Mouse (Mus musculus) C2C12 (cell line): ENCODE measurements around the gene Cisd1.

Experiments
- CEBPB ChIP-seq: IDR thresholded peaks from one replicate; pipeline ENCODE4 v1.6.1; 2011; ENCODE audit warnings: low read depth, mild to moderate bottlenecking, control low read depth, moderate library complexity
- CTCF ChIP-seq: IDR thresholded peaks from one replicate; pipeline ENCODE4 v1.5.1; 2011; ENCODE audit not compliant: control insufficient read depth, insufficient read depth, insufficient read length
- FOSL1 ChIP-seq: IDR thresholded peaks from one replicate; pipeline ENCODE4 v1.8.0; 2011; ENCODE audit warnings: mild to moderate bottlenecking, low read length; ENCODE audit not compliant: poor library complexity, insufficient read depth, severe bottlenecking
- MYOG ChIP-seq: IDR thresholded peaks from one replicate; pipeline ENCODE4 v1.6.1; 2011; ENCODE audit not compliant: control insufficient read depth, insufficient read length; ENCODE audit errors: extremely low read depth
- USF1 ChIP-seq: IDR thresholded peaks from one replicate; pipeline ENCODE4 v1.6.1; 2011; ENCODE audit warnings: low read depth, mild to moderate bottlenecking, control low read depth, moderate library complexity

DNA sequence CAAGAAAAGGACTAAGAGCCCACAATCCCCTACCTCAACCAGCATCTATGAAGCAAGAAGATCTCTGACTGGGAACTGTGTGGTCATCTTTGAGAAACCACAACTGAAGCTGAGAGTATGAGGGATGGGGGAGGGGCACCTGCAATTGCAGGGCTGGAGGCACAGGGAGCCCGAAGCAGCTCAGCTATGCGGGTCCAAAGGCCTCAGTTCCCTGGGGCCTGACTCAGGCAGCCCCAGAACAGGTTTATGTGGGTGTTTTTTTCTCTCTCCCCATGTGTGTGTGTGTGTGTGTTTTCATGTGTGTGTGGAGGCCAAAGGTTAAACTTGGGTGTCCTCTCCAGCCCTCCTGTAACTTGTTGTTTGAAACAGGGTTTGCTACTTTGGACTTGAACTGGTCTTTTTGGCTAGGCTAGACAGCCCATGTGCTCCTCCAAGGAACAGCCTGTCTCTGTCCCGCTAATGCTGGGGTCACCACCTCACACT, 53.5 kb downstream of the Cisd1 start:
- TF ChIP-seq CTCF (no peak), USF1 (no peak), CEBPB (peak; percentile 41), FOSL1 (no peak), MYOG (no peak)
